Mouse (Mus musculus) layer of hippocampus, adult 18-20 months (tissue): Measurements from ENCODE around the gene Pip5k1a. TPM values are rescaled to one million over a fixed set of nuclear protein-coding genes. Genes with fewer than 3 reads are reported as not detected.
"Not testable (repeated sequence)": the region's sequence is repeated elsewhere in the genome, so short reads cannot be mapped to it uniquely, and the experiment has no call there.

ENCODE experiments used
- DNase-seq, 2 experiments: peaks; one replicate each; pipeline ENCODE4 v3.0.0; 2022; ENCODE audit warnings: low spot score in 2 of 2
- total RNA-seq, 2 experiments: library from RNA; stranded (reverse); gene quantifications; 2 replicates each; pipeline ENCODE4 v1.2.3; 2021

The Pip5k1a gene
- total RNA-seq, 2 experiments from 2014 or later, result 69.1 to 71.7 TPM

- DNase-seq, result no peak
Observed at GRCm38 (mm10) chr3:95117751-95118150, 11.0 kb upstream of the Pip5k1a start.

DNA sequence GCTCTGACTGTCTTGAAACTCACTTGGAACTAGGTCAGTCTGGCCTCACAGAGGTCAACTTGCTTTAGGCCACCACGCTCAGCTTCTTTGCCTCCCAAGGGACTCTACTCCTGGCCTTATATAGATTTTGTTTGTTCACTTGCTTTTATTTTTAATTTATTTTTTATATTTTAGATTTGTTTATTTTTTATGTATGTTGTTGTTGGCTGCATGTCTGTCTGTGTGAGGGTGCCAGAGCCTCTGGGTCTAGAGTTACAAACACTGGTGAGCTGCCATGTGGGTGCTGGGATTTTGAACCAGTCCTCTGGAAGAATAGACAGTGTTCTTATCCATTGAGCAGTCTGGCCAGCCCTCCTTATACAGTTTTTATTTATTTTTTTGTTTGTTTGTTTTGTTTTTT, 6.0 kb upstream of the Pip5k1a start:
- no peak for DNase-seq

GRCm38 (mm10) chr3:95110911-95111726, 4.4 kb upstream of the Pip5k1a start, which contains the start of gene Vps72:
Vps72 (plus strand) TSS chr3:95111022.
- DNase-seq, result peak; percentile 90 to 94

DNA sequence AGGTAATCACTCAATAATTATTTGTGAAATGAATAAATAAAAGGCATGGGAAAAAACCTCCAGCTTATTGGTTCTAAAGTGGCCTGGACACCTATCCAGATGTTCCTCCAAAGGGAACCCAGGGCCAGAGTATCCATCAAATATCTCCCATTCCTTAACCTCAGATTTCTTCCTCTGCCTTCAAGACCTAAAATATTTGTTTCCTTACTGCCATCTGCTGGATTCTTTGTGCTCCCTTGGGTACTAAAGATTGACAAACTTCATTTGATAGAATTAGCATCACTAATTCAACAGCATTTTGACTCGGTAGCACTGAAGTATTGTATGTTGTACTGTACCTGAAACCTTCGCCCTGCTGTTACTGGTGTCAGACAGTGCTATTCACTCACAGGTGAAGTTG, 1.2 kb upstream of the Pip5k1a start:
- peak in 1 of 2 experiments; percentile 38 for DNase-seq

- not testable (repeated sequence) for DNase-seq
Observed at GRCm38 (mm10) chr3:95107308-95107707, 578 bp upstream of the Pip5k1a start.

GRCm38 (mm10) chr3:95105586-95106337, 968 bp downstream of the Pip5k1a start:
- peak in 1 of 2 experiments; percentile 29 for DNase-seq

- DNase-seq, result peak; percentile 70 to 76
Observed at GRCm38 (mm10) chr3:95105121-95105520, 1.6 kb downstream of the Pip5k1a start.

DNA sequence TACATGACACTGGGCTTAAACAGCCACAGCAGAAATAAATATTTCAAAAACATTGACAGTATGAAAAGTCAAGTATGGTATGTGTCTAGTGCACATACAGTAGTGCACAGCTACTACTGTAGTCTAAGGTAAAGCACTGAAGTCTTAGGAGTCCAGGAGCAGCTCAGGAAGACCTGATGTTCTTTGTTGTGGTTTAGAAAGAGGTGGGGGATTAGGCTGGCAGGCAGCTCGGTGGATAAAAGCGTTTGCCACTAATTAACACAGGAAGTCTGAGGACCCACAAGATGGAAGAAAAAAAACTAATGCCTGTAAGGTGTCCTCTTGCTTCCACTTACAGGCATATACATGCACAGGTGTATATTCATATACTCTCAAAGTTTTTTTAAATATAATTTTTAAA, 5.9 kb downstream of the Pip5k1a start:
- DNase-seq, result no peak

- no peak for DNase-seq
Observed at GRCm38 (mm10) chr3:95088071-95088470, 18.7 kb downstream of the Pip5k1a start.

- no peak for DNase-seq
Observed at GRCm38 (mm10) chr3:95071606-95072005, 35.1 kb downstream of the Pip5k1a start.

GRCm38 (mm10) chr3:95066570-95066969, 40.2 kb downstream of the Pip5k1a start:
- DNase-seq, result no peak

DNA sequence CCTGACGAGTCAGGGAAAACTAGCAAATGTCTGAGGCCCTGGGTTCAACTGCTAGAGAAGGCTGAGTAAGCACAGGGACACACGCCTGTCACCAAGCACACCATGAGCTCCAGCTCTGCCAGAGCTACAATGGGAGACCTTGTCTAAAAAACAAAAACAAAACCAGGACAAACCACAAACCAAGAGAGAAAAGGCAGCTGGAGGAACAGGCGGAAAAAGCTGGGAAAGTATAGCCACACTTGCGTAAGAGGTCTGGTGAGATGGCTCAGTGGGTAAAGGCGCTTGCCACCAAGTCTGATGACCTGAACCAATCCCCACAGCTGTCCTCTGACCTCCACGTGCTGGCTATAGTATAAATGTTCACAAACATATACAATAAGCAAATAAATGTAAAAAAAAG, 40.6 kb downstream of the Pip5k1a start:
- no peak for DNase-seq

DNA sequence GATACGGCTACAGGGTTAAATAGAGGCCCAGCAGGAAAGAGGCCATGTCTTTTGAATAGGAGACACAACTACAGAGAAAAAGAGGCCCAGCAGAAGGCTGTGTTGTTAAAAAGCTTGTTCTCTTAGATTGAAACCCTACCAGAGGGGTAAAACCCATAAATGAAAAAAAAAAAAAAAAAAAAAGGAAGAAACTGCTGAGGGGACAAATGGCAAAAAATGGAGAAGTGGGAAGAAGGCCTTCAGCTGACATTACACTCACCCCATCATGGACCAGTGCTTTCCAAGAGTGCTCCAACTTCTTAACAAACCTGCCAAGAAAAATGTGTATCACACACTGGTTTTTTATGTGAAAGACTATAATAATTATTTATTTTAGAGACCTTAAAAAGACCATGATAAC, 41.2 kb downstream of the Pip5k1a start:
- DNase-seq, result no peak

- no peak for DNase-seq
Observed at GRCm38 (mm10) chr3:95063741-95064140, 43.0 kb downstream of the Pip5k1a start.

DNA sequence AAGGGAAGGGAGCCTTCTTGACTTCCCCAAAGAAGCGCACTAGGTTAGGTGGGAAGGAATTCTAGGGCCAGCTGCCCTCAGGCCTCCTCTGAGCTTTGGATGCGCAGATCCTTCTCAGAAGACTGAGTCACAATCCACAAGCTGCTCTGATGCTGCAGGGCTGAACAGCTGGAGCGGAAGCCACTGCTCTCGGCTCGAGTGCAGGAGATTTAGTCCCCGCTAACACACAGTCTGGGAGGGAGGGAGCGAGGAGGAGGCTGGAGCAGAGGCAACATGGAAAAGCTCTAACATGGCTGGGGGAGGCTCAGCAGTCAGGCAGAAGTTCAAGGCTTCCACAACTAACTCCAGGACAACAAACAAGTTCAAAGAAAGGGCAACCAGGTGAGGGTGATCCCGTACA, 48.7 kb downstream of the Pip5k1a start:
- peak; percentile 38 to 52 for DNase-seq

DNA sequence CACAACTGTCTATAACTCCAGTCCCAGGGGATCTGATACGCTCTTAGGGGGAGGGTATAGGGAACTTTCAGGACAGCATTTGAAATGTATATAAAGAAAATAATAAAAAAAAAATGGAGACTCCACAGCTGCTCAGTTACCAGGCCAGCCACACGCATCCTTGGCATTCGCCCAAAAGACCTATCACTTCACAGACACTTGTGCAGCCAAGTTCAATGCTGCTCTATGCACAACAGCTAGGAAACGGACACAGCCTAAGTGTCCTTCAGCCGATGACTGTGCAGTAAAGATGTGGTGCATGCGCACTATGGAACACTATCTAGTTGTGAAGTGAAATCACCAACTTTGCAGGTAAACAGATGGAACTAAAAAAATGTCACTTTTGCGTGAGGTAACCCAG, 50.5 kb downstream of the Pip5k1a start:
- no peak for DNase-seq

DNA sequence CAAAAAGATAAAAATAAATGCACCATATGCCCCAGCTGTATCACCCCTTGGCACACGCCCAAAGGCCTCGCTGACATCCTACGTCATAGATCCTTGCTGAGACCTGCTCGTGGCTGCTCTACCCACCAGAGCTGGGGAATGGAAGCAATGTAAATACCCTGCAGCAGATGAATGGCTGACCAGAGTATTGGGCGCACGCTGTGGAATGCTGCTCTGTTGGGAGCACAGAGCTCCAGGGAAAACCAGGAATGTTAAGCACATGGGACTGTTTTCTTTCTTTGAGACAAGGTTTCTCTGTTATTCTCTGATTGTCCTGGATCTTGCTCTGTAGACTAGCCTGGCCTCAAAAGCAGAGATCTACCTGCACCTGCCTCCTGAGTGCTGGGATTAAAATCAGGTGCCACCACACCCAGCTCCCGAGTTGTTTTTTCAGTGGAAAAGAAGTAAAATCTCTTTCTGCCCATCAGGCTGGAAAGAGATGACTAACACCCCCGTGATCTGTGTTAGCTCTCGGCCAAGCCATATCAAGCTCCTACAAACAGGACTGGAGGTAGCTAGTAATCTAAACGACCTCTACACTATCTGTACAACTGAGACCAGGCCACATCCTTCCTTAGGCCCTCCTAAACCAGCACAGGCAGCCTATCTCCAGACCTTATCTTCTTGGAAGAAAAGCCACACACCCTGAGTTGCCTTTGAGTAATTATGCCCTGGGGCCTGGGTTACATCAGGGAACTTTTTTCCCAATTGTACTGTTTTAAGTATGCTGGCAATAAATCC, 52.1 kb downstream of the Pip5k1a start:
- DNase-seq, result peak in 1 of 2 experiments; percentile 64

DNA sequence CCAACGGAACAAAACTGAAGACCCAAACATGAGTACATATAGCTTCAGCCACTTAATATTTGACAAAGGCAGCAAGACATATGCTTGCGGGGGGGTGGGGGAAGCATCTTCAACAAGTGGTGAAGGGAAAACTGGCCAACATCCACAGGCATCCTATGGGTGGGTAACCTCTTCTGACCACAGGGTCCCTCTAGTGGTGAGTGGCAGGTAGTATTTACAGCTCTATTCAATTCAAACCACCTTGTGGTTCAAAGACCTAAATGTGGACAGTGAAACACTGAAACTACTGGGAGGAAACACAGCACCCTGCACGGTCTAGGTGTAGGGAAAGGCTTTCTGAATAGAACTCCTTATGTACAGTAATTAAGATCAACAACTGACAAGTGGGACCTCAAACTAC, 53.0 kb downstream of the Pip5k1a start:
- DNase-seq, result peak in 1 of 2 experiments; percentile 41

- peak in 1 of 2 experiments; percentile 70 for DNase-seq
Observed at GRCm38 (mm10) chr3:95052959-95053358, 53.8 kb downstream of the Pip5k1a start.

GRCm38 (mm10) chr3:95047914-95048313, 58.8 kb downstream of the Pip5k1a start:
- DNase-seq, result no peak

DNA sequence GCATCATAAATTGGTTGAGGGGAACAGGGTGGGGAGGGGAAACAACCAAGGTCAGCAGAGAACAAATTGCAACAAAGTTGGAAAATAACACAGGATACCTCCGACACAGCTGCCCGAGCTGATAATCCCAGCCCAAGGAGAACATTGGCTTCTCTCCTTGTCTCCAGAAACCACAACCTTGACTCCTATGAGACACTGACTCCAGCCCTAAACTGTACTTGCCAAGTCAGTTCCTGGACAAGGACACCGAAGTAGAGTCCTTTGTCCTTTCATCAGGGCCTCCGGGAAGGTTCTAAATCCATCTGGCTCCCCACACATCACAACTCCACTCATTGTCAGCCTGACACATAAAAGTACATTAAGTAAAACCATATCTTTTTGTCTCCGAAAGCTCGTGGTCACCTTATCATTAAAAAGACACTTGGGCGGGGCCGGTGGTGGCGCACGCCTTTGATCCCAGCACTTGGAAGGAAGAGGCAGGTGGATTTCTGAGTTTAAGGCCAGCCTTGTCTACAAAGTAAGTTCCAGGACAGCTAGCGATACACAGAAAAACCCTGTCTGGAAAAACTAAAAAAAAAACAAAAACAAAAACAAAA, 60.2 kb downstream of the Pip5k1a start:
- DNase-seq, result no peak
